Mouse (Mus musculus) heart, postnatal 0 days (tissue): ENCODE measurements around the gene Gm11983.

Source experiments
- CTCF ChIP-seq: IDR thresholded peaks from 2 replicates; pipeline ENCODE4 v1.5.1; 2016; ENCODE audit warnings: antibody characterized with exemption, control low read depth, low read depth
- EP300 ChIP-seq: IDR thresholded peaks from 2 replicates; pipeline ENCODE4 v1.6.1; 2016; ENCODE audit warnings: antibody characterized with exemption, low read depth

- no peak for TF ChIP-seq CTCF
- no peak for TF ChIP-seq EP300
These were observed 21.6 kb upstream of the Gm11983 start for GRCm38 (mm10) chr11:6859096-6859495.
